Mouse (Mus musculus) midbrain, embryonic 12.5 days (tissue): ENCODE data around the gene Sec13. TPM values are rescaled to one million over a fixed set of nuclear protein-coding genes. Genes with fewer than 3 reads are reported as not detected.
"Not testable (repeated sequence)": the region's sequence is repeated elsewhere in the genome, so short reads cannot be mapped to it uniquely, and the experiment has no call there.

Experiments used
- ATAC-seq: fragments of 200-750 bp; cut with Nextera tagmentation; 2 replicates; pipeline ENCODE4 v1.8.0; 2017; ENCODE audit warnings: low read depth, moderate TSS enrichment, moderate library complexity; ENCODE audit not compliant: low FRiP score
- H3K27ac ChIP-seq: fragments of 300-500 bp; sonication (generic); replicated peaks from 2 replicates; pipeline ENCODE4 v1.5.1; 2016; ENCODE audit warnings: mild to moderate bottlenecking
- H3K27me3 ChIP-seq: fragments of 300-500 bp; sonication (generic); 2 replicates; pipeline ENCODE4 v1.6.1; 2016; ENCODE audit warnings: mild to moderate bottlenecking
- H3K36me3 ChIP-seq: fragments of 300-500 bp; sonication (generic); 2 replicates; pipeline ENCODE4 v1.6.1; 2016
- H3K4me1 ChIP-seq: fragments of 300-500 bp; sonication (generic); 2 replicates; pipeline ENCODE4 v1.6.1; 2016
- H3K4me2 ChIP-seq: fragments of 300-500 bp; sonication (generic); replicated peaks from 2 replicates; pipeline ENCODE4 v1.6.1; 2016; ENCODE audit warnings: mild to moderate bottlenecking, moderate library complexity
- H3K4me3 ChIP-seq: fragments of 300-500 bp; sonication (generic); 2 replicates; pipeline ENCODE4 v1.5.1; 2016; ENCODE audit warnings: mild to moderate bottlenecking
- H3K9ac ChIP-seq: fragments of 300-500 bp; sonication (generic); replicated peaks from 2 replicates; pipeline ENCODE4 v1.6.1; 2016; ENCODE audit warnings: mild to moderate bottlenecking, moderate library complexity
- H3K9me3 ChIP-seq: fragments of 300-500 bp; sonication (generic); 2 replicates; pipeline ENCODE4 v1.6.1; 2016; ENCODE audit warnings: mild to moderate bottlenecking
- WGBS: fragments of 180-500 bp; shearing (Covaris S2); methylation state at CpG from one replicate; pipeline ENCODE4 v1.1.7; 2016; 5-methylcytosine and 5-hydroxymethylcytosine counted together
- polyA plus RNA-seq: library from polyadenylated mRNA; unstranded; fragments of >200 nt; fragmentation: Nextera tagmentation; extraction: Ambion mirVana; gene quantifications from 2 replicates; pipeline ENCODE4 v1.2.1, GENCODE M21; 2016

Sec13 gene
- polyA plus RNA-seq, 1 experiment from 2014 or later = 233 TPM

GRCm38 (mm10) chr6:113742321-113742720 is 1.8 kb upstream of the Sec13 start:
- no peak for ATAC-seq
- peaks cover 9% of the 10 kb centered on the region for H3K4me1 ChIP-seq
- H3K27ac ChIP-seq = no peak overlapping the region
- 94% methylated on average over 1 of the region's 1 CpGs for WGBS
- peaks cover 5% of the 10 kb centered on the region; the same call in 1 of the 2 replicates for H3K27me3 ChIP-seq
- no peak overlapping the region for H3K9ac ChIP-seq
- H3K9me3 ChIP-seq = no peaks in the 10 kb centered on the region
- H3K4me2 ChIP-seq = no peak overlapping the region
- H3K36me3 ChIP-seq = peaks cover 9% of the 10 kb centered on the region; the same call in 1 of the 2 replicates
- no peak overlapping the region for H3K4me3 ChIP-seq

- no peak overlapping the region for H3K9ac ChIP-seq
- no peaks in the 10 kb centered on the region for H3K9me3 ChIP-seq
- ATAC-seq = no peak
- H3K36me3 ChIP-seq = peaks cover 17% of the 10 kb centered on the region
- peaks cover 9% of the 10 kb centered on the region for H3K4me1 ChIP-seq
- WGBS = 68% methylated on average over 2 of the region's 2 CpGs
- H3K4me2 ChIP-seq = no peak overlapping the region
- no peak overlapping the region for H3K27ac ChIP-seq
- H3K4me3 ChIP-seq = no peak overlapping the region
- peaks cover 5% of the 10 kb centered on the region; the same call in 1 of the 2 replicates for H3K27me3 ChIP-seq
Observed at GRCm38 (mm10) chr6:113741425-113741824, 882 bp upstream of the Sec13 start.

GRCm38 (mm10) chr6:113737318-113738046 is 3.1 kb downstream of the Sec13 start:
- ATAC-seq = no peak
- Histone ChIP-seq H3K27me3 (no peaks in the 10 kb centered on the region), H3K9ac (no peak overlapping the region), H3K9me3 (no peaks in the 10 kb centered on the region), H3K36me3 (peaks cover 55% of the 10 kb centered on the region), H3K27ac (no peak overlapping the region), H3K4me1 (peaks cover 9% of the 10 kb centered on the region), H3K4me3 (no peak overlapping the region), H3K4me2 (no peak overlapping the region)
- 96% methylated on average over 9 of the region's 9 CpGs for WGBS

- no peak overlapping the region for H3K27ac ChIP-seq
- no peak for ATAC-seq
- H3K9ac ChIP-seq = no peak overlapping the region
- H3K4me2 ChIP-seq = no peak overlapping the region
- no peak overlapping the region for H3K4me3 ChIP-seq
- no peaks in the 10 kb centered on the region for H3K27me3 ChIP-seq
- H3K9me3 ChIP-seq = no peaks in the 10 kb centered on the region
- H3K4me1 ChIP-seq = no peaks in the 10 kb centered on the region
- H3K36me3 ChIP-seq = peaks cover 99% of the 10 kb centered on the region
- 94% methylated on average over 3 of the region's 3 CpGs for WGBS
Observed at GRCm38 (mm10) chr6:113731296-113731695, 9.2 kb downstream of the Sec13 start.

DNA sequence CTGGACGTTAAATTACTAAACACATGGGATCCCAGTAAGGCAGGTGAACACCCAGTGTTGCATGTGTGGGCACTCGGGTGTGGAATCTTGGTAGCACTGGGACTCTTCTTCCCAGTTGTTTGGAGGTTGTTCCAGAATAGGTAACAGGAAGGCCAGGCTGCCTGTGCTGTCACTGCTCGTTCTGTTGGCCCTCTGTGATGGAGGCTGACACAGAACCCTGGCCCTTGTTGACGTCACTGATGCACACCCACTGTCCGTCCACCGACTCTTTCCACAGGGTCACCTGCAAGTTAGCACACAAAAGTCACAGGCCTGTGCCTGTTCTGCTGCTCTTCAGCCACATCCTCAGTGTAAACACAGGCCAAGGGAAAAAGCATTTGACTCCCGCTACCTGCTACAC is 12.4 kb downstream of the Sec13 start:
- no peaks in the 10 kb centered on the region for H3K27me3 ChIP-seq
- no peak overlapping the region for H3K4me3 ChIP-seq
- H3K36me3 ChIP-seq = peaks cover 90% of the 10 kb centered on the region

DNA sequence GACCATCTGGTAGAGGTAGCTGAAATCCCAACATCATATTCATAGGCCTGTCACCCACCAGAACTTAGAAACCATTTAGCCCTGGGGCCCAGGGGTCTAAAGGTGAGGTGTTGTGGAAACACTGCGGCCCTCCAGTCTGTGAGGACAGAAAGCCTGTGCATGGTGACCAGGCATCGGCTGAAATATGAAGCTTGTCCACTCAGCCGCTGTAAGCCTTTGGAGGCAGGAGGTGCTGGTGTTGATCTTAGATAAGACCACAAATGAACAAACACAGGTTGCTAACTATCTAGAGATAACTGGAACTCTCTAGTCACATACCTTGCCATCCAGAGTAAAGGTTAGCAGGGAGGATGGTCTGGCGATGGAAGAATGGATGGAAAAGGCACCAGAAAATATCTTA is 19.5 kb downstream of the Sec13 start:
- H3K36me3 ChIP-seq = peaks cover 63% of the 10 kb centered on the region
- ATAC-seq = no peak
- no peak overlapping the region for H3K27ac ChIP-seq
- no peak overlapping the region for H3K9ac ChIP-seq
- no peak overlapping the region for H3K4me3 ChIP-seq
- H3K4me1 ChIP-seq = no peaks in the 10 kb centered on the region
- H3K27me3 ChIP-seq = no peaks in the 10 kb centered on the region
- no peaks in the 10 kb centered on the region for H3K9me3 ChIP-seq
- H3K4me2 ChIP-seq = no peak overlapping the region
- 95% methylated on average over 4 of the region's 4 CpGs for WGBS

More for the DNA sequence above, 12.4 kb downstream of the Sec13 start:
- no peak overlapping the region for H3K9ac ChIP-seq
- ATAC-seq = no peak
- H3K27ac ChIP-seq = no peak overlapping the region
- no peaks in the 10 kb centered on the region for H3K4me1 ChIP-seq
- no peaks in the 10 kb centered on the region for H3K9me3 ChIP-seq
- H3K4me2 ChIP-seq = no peak overlapping the region
- WGBS = 90% methylated on average over 7 of the region's 7 CpGs

DNA sequence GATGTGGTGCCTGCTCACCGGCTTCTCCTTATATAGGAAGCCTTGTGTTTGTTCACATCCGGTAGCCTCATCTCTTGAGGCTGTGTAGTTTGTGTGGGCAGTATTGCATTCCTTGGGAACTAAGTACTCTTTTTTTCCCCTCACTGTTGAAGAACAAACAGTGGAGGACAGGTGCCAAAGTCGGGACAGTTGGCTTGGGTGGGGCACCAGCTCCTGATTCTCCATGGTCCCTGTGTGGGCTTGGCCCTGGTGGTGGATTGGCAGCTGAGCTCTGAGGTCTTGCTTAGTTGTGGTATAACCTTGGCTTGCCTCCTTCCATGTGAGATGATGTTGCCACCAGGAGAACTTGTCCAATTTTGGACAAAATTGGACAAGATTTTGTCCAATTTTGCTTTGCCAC is 20.7 kb downstream of the Sec13 start, which contains the start of gene Ghrl:
Gene Ghrl (minus strand): TSS at position 3 of the 400 bp plus-strand sequence.
- Histone ChIP-seq H3K9me3 (no peaks in the 10 kb centered on the region), H3K27ac (no peak within 1 kb of the TSS), H3K4me2 (no peak within 1 kb of the TSS), H3K27me3 (no peaks in the 10 kb centered on the region), H3K4me3 (no peak within 1 kb of the TSS), H3K4me1 (no peaks in the 10 kb centered on the region), H3K36me3 (peaks cover 62% of the 10 kb centered on the region), H3K9ac (no peak within 1 kb of the TSS)
- no peak for ATAC-seq
- WGBS = 92% methylated on average over 3 of the region's 3 CpGs

GRCm38 (mm10) chr6:113717541-113717940 is 23.0 kb downstream of the Sec13 start:
- ATAC-seq = no peak
- Histone ChIP-seq H3K4me3 (no peak overlapping the region), H3K9me3 (no peaks in the 10 kb centered on the region), H3K4me1 (no peaks in the 10 kb centered on the region), H3K4me2 (no peak overlapping the region), H3K9ac (no peak overlapping the region), H3K27ac (no peak overlapping the region), H3K27me3 (no peaks in the 10 kb centered on the region), H3K36me3 (peaks cover 76% of the 10 kb centered on the region)
- 90% methylated on average over 3 of the region's 3 CpGs for WGBS

DNA sequence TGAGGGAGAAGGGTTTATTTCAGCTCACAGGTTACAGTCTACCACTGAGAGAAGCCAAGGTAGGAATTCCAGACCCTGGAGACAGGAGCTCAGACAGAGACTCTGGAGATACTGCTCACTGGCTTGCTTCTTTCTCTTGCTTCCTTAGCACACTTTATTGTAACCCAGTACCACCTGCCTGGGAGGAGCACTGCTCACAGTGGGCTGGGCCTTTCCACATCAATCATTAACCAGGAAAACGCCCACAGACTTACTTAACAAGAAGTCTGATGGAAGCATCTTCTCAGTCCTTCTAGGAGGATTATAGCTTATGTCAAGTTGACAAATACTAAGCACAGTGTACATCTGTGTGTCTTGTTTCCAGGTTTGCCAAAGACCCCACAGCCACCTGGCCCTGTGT is 25.7 kb downstream of the Sec13 start:
- no peak overlapping the region for H3K4me3 ChIP-seq
- H3K4me2 ChIP-seq = no peak overlapping the region
- H3K27me3 ChIP-seq = no peaks in the 10 kb centered on the region
- peaks cover 89% of the 10 kb centered on the region for H3K36me3 ChIP-seq
- no peaks in the 10 kb centered on the region for H3K9me3 ChIP-seq
- H3K27ac ChIP-seq = no peak overlapping the region
- no peak for ATAC-seq
- WGBS = 86% methylated on average over 1 of the region's 1 CpGs
- H3K4me1 ChIP-seq = no peaks in the 10 kb centered on the region
- no peak overlapping the region for H3K9ac ChIP-seq

GRCm38 (mm10) chr6:113714276-113714675 is 26.3 kb downstream of the Sec13 start:
- no peak overlapping the region for H3K4me3 ChIP-seq
- ATAC-seq = no peak
- 94% methylated on average over 2 of the region's 2 CpGs for WGBS
- H3K27ac ChIP-seq = no peak overlapping the region
- no peak overlapping the region for H3K9ac ChIP-seq
- H3K4me1 ChIP-seq = no peaks in the 10 kb centered on the region
- no peak overlapping the region for H3K4me2 ChIP-seq
- H3K27me3 ChIP-seq = no peaks in the 10 kb centered on the region
- H3K36me3 ChIP-seq = peaks cover 90% of the 10 kb centered on the region
- no peaks in the 10 kb centered on the region for H3K9me3 ChIP-seq

- not testable (repeated sequence) for H3K27me3 ChIP-seq, H3K4me1 ChIP-seq, ATAC-seq, H3K4me2 ChIP-seq, H3K4me3 ChIP-seq, H3K9me3 ChIP-seq, H3K27ac ChIP-seq, H3K9ac ChIP-seq
- peaks cover 90% of the 10 kb centered on the region for H3K36me3 ChIP-seq
- 100% methylated on average over 5 of the region's 5 CpGs for WGBS
Observed at GRCm38 (mm10) chr6:113713389-113713788, 27.2 kb downstream of the Sec13 start.

GRCm38 (mm10) chr6:113712718-113713117 is 27.8 kb downstream of the Sec13 start:
- Histone ChIP-seq H3K4me3 (no peak overlapping the region), H3K27me3 (no peaks in the 10 kb centered on the region), H3K9me3 (no peaks in the 10 kb centered on the region), H3K4me1 (no peaks in the 10 kb centered on the region), H3K27ac (no peak overlapping the region), H3K9ac (no peak overlapping the region), H3K4me2 (no peak overlapping the region), H3K36me3 (peaks cover 92% of the 10 kb centered on the region)
- WGBS = 92% methylated on average over 3 of the region's 3 CpGs
- ATAC-seq = no peak
